32 mouse cellular contexts compared by ENCODE assay signal in genomic region chr7:75267236-75267635, GRCm38 (mm10). TPM values are rescaled to one million over a fixed set of nuclear protein-coding genes. Genes with fewer than 3 reads are reported as not detected.
A peak's percentile ranks its signal among the peaks of the same experiment; 100 is the strongest.
DNase-seq lines count a peak whose midpoint lies in the region; TF ChIP-seq lines count a peak whose summit lies in the region.
"Had no signal": no experiment of that assay in that cellular context is flagged by ENCODE, and none has a peak within 500 bp of the region (broad histone marks: within the 10 kb centered on the region; RNA-seq: fewer than 3 reads in every experiment).

No protein-coding gene starts in this region.

- no peak overlapping the region for H3K4me3 ChIP-seq in layer of hippocampus, adult 2 months
- H3K4me3 ChIP-seq: embryonic facial prominence, embryonic 13.5 days; forebrain, embryonic 12.5 days; heart, embryonic 12.5 days; hindbrain, embryonic 10.5 days; hindbrain, embryonic 15.5 days; kidney, embryonic 15.5 days; liver, embryonic 12.5 days; neural tube, embryonic 15.5 days; stomach, embryonic 15.5 days had no signal

- H3K27ac ChIP-seq in layer of hippocampus, adult 2 months: peak overlapping the region; percentile 8; the same call in 1 of the 2 replicates
- H3K27ac ChIP-seq: embryonic facial prominence, embryonic 13.5 days; forebrain, embryonic 12.5 days; hindbrain, embryonic 10.5 days; hindbrain, embryonic 15.5 days; kidney, embryonic 15.5 days; liver, embryonic 12.5 days; neural tube, embryonic 15.5 days; stomach, embryonic 15.5 days had no signal

- TF ChIP-seq CTCF in layer of hippocampus, adult 2 months (conservative IDR thresholded peaks at IDR 0.05): no peak

- peak in 1 of 2 experiments; percentile 17 for DNase-seq in layer of hippocampus, adult 2 months (ENCODE audit: low spot score in 2 of 2)
- DNase-seq in layer of hippocampus, postnatal 36 days: no peak
- DNase-seq in 3T3-L1 (ENCODE audit: low read depth, low spot score): peak; percentile 73
- DNase-seq in Muller cell, postnatal 12 days (ENCODE audit: inconsistent ontology term): peak; percentile 83
- peak; percentile 52 for DNase-seq in fat pad, adult 2 months (ENCODE audit: extremely low read depth, low read depth, low spot score)
- DNase-seq in lung, postnatal 25 days (ENCODE audit: low spot score): no peak
- no peak for DNase-seq in cerebellum, adult 18-20 months
- DNase-seq: adrenal gland, adult 2 months; adrenal gland, postnatal 36 days; cerebellum, adult 9-11 months; forebrain, postnatal 0 days; gastrocnemius, postnatal 14 days; heart, adult 18-20 months; kidney, adult 11 months; kidney, postnatal 36 days; left cerebral cortex, postnatal 4 days; liver, postnatal 0 days; midbrain, embryonic 14.5 days; retina, postnatal 1 day; right cerebral cortex, postnatal 14 days; thymus, postnatal 14 days had no signal

RNA-seq across cellular contexts. Expression of gene Sv2b, which starts 41.8 kb away (rescaled TPM):
- total RNA-seq in layer of hippocampus, adult 2 months (2021): 100 to 1,000 TPM; 289 to 309 TPM
- total RNA-seq in layer of hippocampus, postnatal 36 days (2021): 100 to 1,000 TPM; 278 to 333 TPM
- total RNA-seq: common myeloid progenitor, adult 5-6 weeks; MEL had no signal

Comparison
In these comparisons a context has a peak if more than half of its experiments do, and no peak if none do; other contexts are left out.
1. DNase-seq: peak in 3T3-L1 (single experiment), Muller cell, postnatal 12 days (single experiment) and fat pad, adult 2 months (single experiment); none in layer of hippocampus, postnatal 36 days (0 of 2), lung, postnatal 25 days (single experiment) and cerebellum, adult 18-20 months (0 of 2).